Mouse (Mus musculus) ES-E14 (cell line): ENCODE results near the gene Rnf8. TPM values are rescaled to one million over a fixed set of nuclear protein-coding genes. Genes with fewer than 3 reads are reported as not detected.

ENCODE experiments used
- DNase-seq: peaks from one replicate; pipeline ENCODE4 v3.0.0-alpha.2; 2013; ENCODE audit warnings: low read depth, low spot score
- H3K27ac ChIP-seq: 2 replicates; pipeline ENCODE4 v1.5.1; 2012; ENCODE audit warnings: low read depth, mild to moderate bottlenecking, low read length, moderate library complexity, mixed read lengths; ENCODE audit not compliant: poor library complexity, insufficient read depth, severe bottlenecking
- H3K36me3 ChIP-seq: 2 replicates; pipeline ENCODE4 v1.6.1; 2012; ENCODE audit warnings: mild to moderate bottlenecking, low read length, moderate library complexity, mixed read lengths; ENCODE audit not compliant: control insufficient read depth, poor library complexity, insufficient read depth, severe bottlenecking
- H3K4me1 ChIP-seq, 2 experiments: fragments of 150-350 bp in 1 of 2; sonication (generic) in 1 of 2; 2 replicates each; pipeline ENCODE4 v1.6.1; 2012; ENCODE audit warnings: low read length in 2 of 2, mild to moderate bottlenecking in 1 of 2, mixed read lengths in 1 of 2; ENCODE audit not compliant: control insufficient read depth in 2 of 2, insufficient read depth in 2 of 2, poor library complexity in 1 of 2
- H3K4me3 ChIP-seq, 2 experiments: fragments of 150-350 bp in 1 of 2; sonication (generic) in 1 of 2; 2 replicates each; pipeline ENCODE4 v1.5.1; 2012; ENCODE audit warnings: low read length in 2 of 2, low read depth in 1 of 2, mild to moderate bottlenecking in 1 of 2, mixed read lengths in 1 of 2; ENCODE audit not compliant: insufficient read depth in 1 of 2, poor library complexity in 1 of 2, severe bottlenecking in 1 of 2
- H3K9ac ChIP-seq: 2 replicates; pipeline ENCODE4 v1.6.1; 2012; ENCODE audit warnings: low read depth, mild to moderate bottlenecking, low read length, mixed read lengths; ENCODE audit not compliant: poor library complexity, insufficient read depth, severe bottlenecking
- H3K9me3 ChIP-seq: fragments of 150-350 bp; sonication (generic); 2 replicates; pipeline ENCODE4 v1.6.1; 2012; ENCODE audit warnings: low read depth, mild to moderate bottlenecking, low read length; ENCODE audit not compliant: control insufficient read depth, insufficient read depth
- CHD2 ChIP-seq: IDR thresholded peaks from 2 replicates; pipeline ENCODE4 v1.6.1; 2014; ENCODE audit warnings: mild to moderate bottlenecking, low read depth, low read length, inconsistent platforms
- HCFC1 ChIP-seq: IDR thresholded peaks from 2 replicates; pipeline ENCODE4 v1.6.1; 2012; ENCODE audit warnings: low read length, inconsistent platforms, borderline replicate concordance; ENCODE audit not compliant: insufficient read depth
- MAFK ChIP-seq: IDR thresholded peaks from 2 replicates; pipeline ENCODE4 v1.6.1; 2014; ENCODE audit warnings: mild to moderate bottlenecking, low read depth, low read length, inconsistent platforms; ENCODE audit not compliant: insufficient read depth
- ZC3H11A ChIP-seq: IDR thresholded peaks from 2 replicates; pipeline ENCODE4 v1.6.1; 2012; ENCODE audit warnings: low read depth, mild to moderate bottlenecking, inconsistent platforms, low read length, borderline replicate concordance
- ZNF384 ChIP-seq: IDR thresholded peaks from 2 replicates; pipeline ENCODE4 v1.6.1; 2012; ENCODE audit warnings: low read depth, low read length, inconsistent platforms
- in situ Hi-C, 2 experiments: fragments of 600-800 bp; cut with MboI; formaldehyde crosslinking; loops; one replicate each; pipeline ENCODE4 v1.15.1; 2025; ENCODE audit warnings: low sequenced_read_pairs in 2 of 2, inconsistent platforms in 1 of 2; ENCODE audit not compliant: unreplicated experiment in 2 of 2
- total RNA-seq: library from RNA; depleted of rRNA; stranded (reverse); fragments of 300-350 nt; gene quantifications from 2 replicates; pipeline ENCODE4 v1.2.3, GENCODE M21; 2012

Gene Rnf8
- total RNA-seq, 1 experiment: 30.0 TPM

GRCm38 (mm10) chr17:29658249-29658648, 43.7 kb downstream of the Rnf8 start:
- no peak for DNase-seq
- no peak overlapping the region for H3K27ac ChIP-seq
- TF ChIP-seq MAFK (no peak), HCFC1 (no peak), CHD2 (no peak), ZNF384 (no peak), ZC3H11A (no peak)
- H3K4me3 ChIP-seq: no peak overlapping the region
- in situ Hi-C loops: no loop called here
- no peaks in the 10 kb centered on the region for H3K9me3 ChIP-seq
- H3K9ac ChIP-seq: no peak overlapping the region
- peaks cover 4% of the 10 kb centered on the region; the same call in 1 of the 2 replicates for H3K36me3 ChIP-seq
- peaks cover 0 to 4% of the 10 kb centered on the region in 2 experiments; a peak in 1 of 4 replicates for H3K4me1 ChIP-seq

GRCm38 (mm10) chr17:29660076-29660761, 45.6 kb downstream of the Rnf8 start, which contains the start of gene Cmtr1:
Cmtr1 (plus strand) TSS chr17:29660595.
- in situ Hi-C loops: no loop called here
- Histone ChIP-seq H3K9ac (peak within 1 kb of the TSS; percentile 96), H3K4me1 (peaks cover 0 to 4% of the 10 kb centered on the region in 2 experiments; a peak in 1 of 4 replicates), H3K36me3 (peaks cover 8% of the 10 kb centered on the region; the same call in 1 of the 2 replicates), H3K27ac (peak within 1 kb of the TSS; percentile 69), H3K4me3 (peak within 1 kb of the TSS; percentile 95 to 99), H3K9me3 (no peaks in the 10 kb centered on the region)
- TF ChIP-seq CHD2: no peak
- no peak for TF ChIP-seq MAFK
- TF ChIP-seq HCFC1: peak; percentile 77
- peak; percentile 87 for DNase-seq

- H3K27ac ChIP-seq: peak overlapping the region; percentile 69
- peaks cover 8% of the 10 kb centered on the region; the same call in 1 of the 2 replicates for H3K36me3 ChIP-seq
- peak overlapping the region; percentile 95 to 99 for H3K4me3 ChIP-seq
- TF ChIP-seq ZC3H11A (no peak), HCFC1 (no peak), ZNF384 (no peak), CHD2 (no peak), MAFK (no peak)
- DNase-seq: no peak
- H3K9ac ChIP-seq: peak overlapping the region; percentile 96
- no peaks in the 10 kb centered on the region for H3K9me3 ChIP-seq
- peaks cover 0 to 4% of the 10 kb centered on the region in 2 experiments; a peak in 1 of 4 replicates for H3K4me1 ChIP-seq
- in situ Hi-C loops: no loop called here
Measured at GRCm38 (mm10) chr17:29660762-29661391, 46.3 kb downstream of the Rnf8 start.

- Histone ChIP-seq H3K4me3 (no peak overlapping the region), H3K36me3 (peaks cover 11% of the 10 kb centered on the region; the same call in 1 of the 2 replicates), H3K9ac (no peak overlapping the region), H3K27ac (no peak overlapping the region), H3K9me3 (no peaks in the 10 kb centered on the region), H3K4me1 (peaks cover 0 to 4% of the 10 kb centered on the region in 2 experiments; a peak in 1 of 4 replicates)
- no peak for TF ChIP-seq MAFK
- no peak for TF ChIP-seq ZC3H11A
- no peak for TF ChIP-seq HCFC1
- 0 out of 2 replicates have a peak, but pooled peaks have one; percentile 55 for TF ChIP-seq ZNF384
- no peak for TF ChIP-seq CHD2
- no peak for DNase-seq
- in situ Hi-C loops: no loop called here
Measured at GRCm38 (mm10) chr17:29662145-29662544, 47.6 kb downstream of the Rnf8 start.
